Mouse (Mus musculus) left cerebral cortex, postnatal 36 days (tissue): Measurements from ENCODE around the gene Sstr5. TPM values are rescaled to one million over a fixed set of nuclear protein-coding genes. Genes with fewer than 3 reads are reported as not detected.

ENCODE experiments used
- DNase-seq, 2 experiments: peaks; one replicate each; pipeline ENCODE4 v3.0.0; 2021 to 2022; ENCODE audit warnings: low spot score in 2 of 2, mixed read lengths in 1 of 2
- intact Hi-C: fragments of 180-260 bp; cut with DNase I; formaldehyde crosslinking; loops from one replicate; pipeline ENCODE4 v1.15.1; 2025
- total RNA-seq, 2 experiments: library from RNA; stranded (reverse); gene quantifications; 2 replicates each; pipeline ENCODE4 v1.2.3; 2021

Sstr5 gene
- total RNA-seq, 2 experiments from 2014 or later, result 0.12 to 0.16 TPM

DNA sequence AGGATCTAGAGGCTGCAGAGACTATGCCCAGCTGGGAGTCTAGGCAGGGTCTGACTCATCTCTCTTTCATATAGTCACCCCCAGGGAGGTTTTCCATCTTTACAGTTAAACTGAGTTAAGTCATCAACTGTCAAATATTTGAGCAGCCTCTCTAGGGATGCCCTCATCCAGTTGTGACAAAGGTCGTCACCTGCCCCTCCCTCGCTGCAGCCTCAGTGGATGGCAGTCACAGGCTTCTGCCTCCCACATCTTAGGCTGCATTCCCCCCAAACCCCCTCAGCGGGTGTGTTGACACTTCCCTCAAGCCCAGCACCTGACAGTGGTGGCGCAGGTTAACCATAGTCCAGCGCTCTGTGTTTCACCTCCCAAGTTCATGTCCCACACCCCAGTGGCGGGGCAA, 55.7 kb downstream of the Sstr5 start:
- intact Hi-C loops, result no loop called here
- no peak for DNase-seq

Other genes with a start within 250 kb of the Sstr5 start
- 10 to 100 TPM; 12.3 to 24.4 TPM for gene Baiap3, start 240.9 kb downstream of the Sstr5 start, total RNA-seq
- gene Ube2i, start 222.7 kb downstream of the Sstr5 start, total RNA-seq, result 100 to 1,000 TPM; 221 to 225 TPM
- gene Prss34, start 198.9 kb downstream of the Sstr5 start, total RNA-seq, result not detected
- gene Prss28, start 188.6 kb downstream of the Sstr5 start, total RNA-seq, result not detected
- not detected for gene Prss29, start 178.6 kb downstream of the Sstr5 start, total RNA-seq
- not detected for gene Tpsab1, start 151.7 kb downstream of the Sstr5 start, total RNA-seq
- not detected for gene Tpsb2, start 131.0 kb downstream of the Sstr5 start, total RNA-seq
- not detected for gene Tpsg1, start 128.0 kb downstream of the Sstr5 start, total RNA-seq
- gene Cacna1h, start 63.5 kb downstream of the Sstr5 start, total RNA-seq, result 10 to 100 TPM; 29.7 to 53.7 TPM
- gene Tekt4, start 42.7 kb downstream of the Sstr5 start, total RNA-seq, result 1 to 10 TPM; 1.8 to 3.5 TPM
- gene Sox8, start 73.4 kb upstream of the Sstr5 start, total RNA-seq, result 10 to 100 TPM; 42.8 to 65.3 TPM
- gene Lmf1, start 81.8 kb upstream of the Sstr5 start, total RNA-seq, result 10 to 100 TPM; 22.1 to 26.7 TPM
- 100 to 1,000 TPM; 154 to 195 TPM for gene Gng13, start 219.9 kb upstream of the Sstr5 start, total RNA-seq
- gene Chtf18, start 230.1 kb upstream of the Sstr5 start, total RNA-seq, result 1 to 10 TPM; 2.9 to 3.7 TPM
- gene Rpusd1, start 230.4 kb upstream of the Sstr5 start, total RNA-seq, result 10 to 100 TPM; 49.5 to 58.9 TPM
- gene Mslnl, start 238.8 kb upstream of the Sstr5 start, total RNA-seq, result under 1 TPM; 0.35 to 0.39 TPM